Mouse (Mus musculus) brown adipose tissue, adult 24 weeks (tissue): ENCODE measurements at regions not wholly inside any gene's neighbourhood (a gene's known extent, or its start where the extent isn't known, plus 50 kb on each side); places are given as distances from the start of the nearest gene placed in this dataset.

Experiments used
- H3K27ac ChIP-seq: fragments of 200-500 bp; replicated peaks from 2 replicates; pipeline ENCODE4 v1.5.1; 2012; ENCODE audit warnings: low read depth, mild to moderate bottlenecking, low read length
- H3K4me1 ChIP-seq: fragments of 200-500 bp; 2 replicates; pipeline ENCODE4 v1.6.1; 2012; ENCODE audit warnings: low read length, mixed read lengths; ENCODE audit not compliant: control insufficient read depth, insufficient read depth, insufficient read length
- H3K4me3 ChIP-seq: fragments of 200-500 bp; 2 replicates; pipeline ENCODE4 v1.5.1; 2012; ENCODE audit warnings: low read depth, mild to moderate bottlenecking, low read length, moderate library complexity; ENCODE audit not compliant: insufficient read depth

DNA sequence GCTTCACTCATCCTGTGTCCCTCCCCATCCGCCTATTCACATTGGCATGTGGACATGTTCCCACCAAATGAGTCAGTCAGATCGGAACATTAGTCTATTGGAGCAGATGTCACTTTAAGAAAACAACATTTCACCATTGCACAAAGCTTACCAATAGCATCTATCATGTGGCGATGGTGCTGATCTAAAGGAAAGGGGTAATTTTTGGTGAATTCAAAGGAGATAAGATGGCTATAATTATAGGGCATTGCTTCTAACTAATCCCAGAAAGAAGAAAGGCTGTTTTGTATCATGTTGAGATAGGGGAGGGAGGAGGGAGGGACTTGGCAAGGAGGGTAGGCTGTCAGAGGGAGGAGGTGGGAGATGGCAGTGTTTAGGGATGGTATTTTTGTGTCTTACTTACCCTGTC, 132.1 kb upstream of the Atp1b1 start:
- H3K4me1 ChIP-seq: no peaks in the 10 kb centered on the region
- no peak overlapping the region for H3K27ac ChIP-seq
- H3K4me3 ChIP-seq: no peak overlapping the region

DNA sequence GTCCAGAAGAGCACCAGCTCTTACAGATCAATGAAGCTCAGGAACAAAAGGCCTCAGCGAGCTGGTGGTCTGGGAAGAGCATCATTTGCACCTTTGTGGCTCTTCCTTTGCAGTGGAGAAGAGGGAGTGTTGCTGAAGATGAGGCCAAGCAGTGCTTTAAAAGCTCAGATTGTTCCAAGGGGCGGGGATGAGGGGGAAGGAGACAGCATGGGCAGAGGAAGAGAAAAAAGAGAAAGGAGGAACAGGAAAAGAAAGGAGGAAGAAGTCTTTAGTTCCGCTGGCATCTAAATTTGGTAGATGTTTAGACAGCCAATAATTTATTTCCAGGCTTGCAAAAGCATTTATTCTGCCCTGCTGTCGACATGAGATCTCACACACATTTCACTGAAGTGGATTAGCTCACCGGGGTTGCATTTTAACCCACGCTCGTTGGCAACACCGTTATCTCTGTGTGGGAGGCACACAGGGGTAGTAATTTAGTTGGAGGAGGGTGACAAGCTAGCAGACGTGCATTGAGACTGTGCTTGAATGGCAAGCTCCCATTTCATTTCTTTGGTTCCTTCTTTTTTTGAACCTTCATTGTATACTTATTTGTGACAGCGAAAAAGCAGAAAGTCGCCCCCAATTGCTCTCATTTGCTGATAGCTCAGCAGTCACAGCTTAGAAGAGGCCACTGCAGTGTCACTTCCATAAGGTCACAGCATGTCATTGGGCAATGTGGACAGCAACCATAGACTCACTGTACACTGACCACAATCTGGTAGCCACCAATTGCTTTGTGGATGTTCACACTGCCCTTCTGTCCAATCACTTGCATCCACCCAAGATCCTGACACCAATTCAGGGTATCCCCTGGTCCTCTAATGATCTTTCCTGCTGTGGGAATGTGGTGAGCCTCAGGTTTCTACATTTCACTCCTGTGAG, 128.2 kb upstream of the Atp1b1 start:
- Histone ChIP-seq H3K4me3 (no peak overlapping the region), H3K27ac (peak overlapping the region; percentile 23; the same call in 1 of the 2 replicates), H3K4me1 (no peaks in the 10 kb centered on the region)

GRCm38 (mm10) chr1:164576856-164577489, 118.8 kb upstream of the Atp1b1 start:
- Histone ChIP-seq H3K4me3 (no peak overlapping the region), H3K27ac (no peak overlapping the region), H3K4me1 (no peaks in the 10 kb centered on the region)

GRCm38 (mm10) chr1:164573639-164574038, 115.5 kb upstream of the Atp1b1 start:
- no peaks in the 10 kb centered on the region for H3K4me1 ChIP-seq
- no peak overlapping the region for H3K27ac ChIP-seq

GRCm38 (mm10) chr1:164572183-164572582, 114.0 kb upstream of the Atp1b1 start:
- no peak overlapping the region for H3K27ac ChIP-seq
- no peaks in the 10 kb centered on the region for H3K4me1 ChIP-seq
- H3K4me3 ChIP-seq: no peak overlapping the region

More at GRCm38 (mm10) chr1:164573639-164574038, 115.5 kb upstream of the Atp1b1 start:
- no peak overlapping the region for H3K4me3 ChIP-seq

GRCm38 (mm10) chr1:164571496-164572078, 113.4 kb upstream of the Atp1b1 start:
- no peak overlapping the region for H3K4me3 ChIP-seq
- H3K4me1 ChIP-seq: no peaks in the 10 kb centered on the region
- no peak overlapping the region for H3K27ac ChIP-seq

DNA sequence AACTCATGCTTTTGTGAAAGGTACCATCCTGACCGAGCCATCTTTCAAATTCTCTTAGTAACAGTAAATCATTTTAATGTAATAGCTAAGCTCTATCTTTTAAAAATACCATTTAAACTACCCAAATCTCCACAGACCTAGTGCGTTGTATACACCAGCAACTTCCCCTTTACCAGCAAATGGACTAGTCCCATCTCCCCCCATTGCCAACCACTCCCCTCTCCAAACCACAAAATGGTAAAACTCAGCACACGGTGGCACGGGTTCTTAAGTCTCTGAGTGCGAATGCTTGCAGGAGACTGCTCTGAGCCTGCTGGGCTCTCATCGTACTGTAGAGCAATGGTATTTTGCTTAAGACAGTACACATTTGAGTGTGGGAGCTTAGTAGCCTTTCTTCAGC, 106.7 kb upstream of the Atp1b1 start:
- no peaks in the 10 kb centered on the region for H3K4me1 ChIP-seq
- H3K4me3 ChIP-seq: no peak overlapping the region
- H3K27ac ChIP-seq: no peak overlapping the region

GRCm38 (mm10) chr1:164559546-164560228, 101.5 kb upstream of the Atp1b1 start:
- no peak overlapping the region for H3K27ac ChIP-seq

GRCm38 (mm10) chr1:164552658-164553057, 94.5 kb upstream of the Atp1b1 start:
- H3K27ac ChIP-seq: no peak overlapping the region
- H3K4me1 ChIP-seq: peaks cover 2% of the 10 kb centered on the region; the same call in 1 of the 2 replicates
- H3K4me3 ChIP-seq: no peak overlapping the region

More at GRCm38 (mm10) chr1:164559546-164560228, 101.5 kb upstream of the Atp1b1 start:
- Histone ChIP-seq H3K4me1 (no peaks in the 10 kb centered on the region), H3K4me3 (no peak overlapping the region)

- Histone ChIP-seq H3K4me3 (no peak overlapping the region), H3K4me1 (peaks cover 2% of the 10 kb centered on the region; the same call in 1 of the 2 replicates), H3K27ac (no peak overlapping the region)
Observed at GRCm38 (mm10) chr1:164551019-164551418, 92.9 kb upstream of the Atp1b1 start.

- H3K4me1 ChIP-seq: peaks cover 2% of the 10 kb centered on the region; the same call in 1 of the 2 replicates
- no peak overlapping the region for H3K4me3 ChIP-seq
- no peak overlapping the region for H3K27ac ChIP-seq
Observed at GRCm38 (mm10) chr1:164550596-164550995, 92.4 kb upstream of the Atp1b1 start.

GRCm38 (mm10) chr1:164548071-164548470, 89.9 kb upstream of the Atp1b1 start:
- Histone ChIP-seq H3K4me3 (no peak overlapping the region), H3K27ac (no peak overlapping the region), H3K4me1 (peaks cover 2% of the 10 kb centered on the region; the same call in 1 of the 2 replicates)

DNA sequence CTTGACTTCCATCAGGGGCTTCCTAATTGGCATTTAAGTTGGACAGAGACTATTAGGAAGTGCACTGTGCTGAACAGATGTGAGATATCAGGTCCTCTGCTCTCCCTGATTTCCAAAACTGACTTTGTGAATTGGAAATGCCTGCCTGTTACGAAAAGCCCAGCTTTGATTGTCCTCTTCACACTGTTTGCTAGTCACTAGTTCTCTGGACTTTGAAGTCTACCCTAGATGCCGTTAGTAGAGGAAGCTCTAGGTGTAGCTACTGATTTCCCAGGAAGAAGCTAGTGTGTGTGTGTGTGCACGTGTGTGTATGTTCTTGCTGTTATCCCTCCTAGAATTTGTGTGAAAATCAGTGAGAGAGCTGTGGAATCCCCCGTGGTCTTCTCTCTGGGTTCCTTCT, 87.7 kb upstream of the Atp1b1 start:
- Histone ChIP-seq H3K4me3 (no peak overlapping the region), H3K27ac (no peak overlapping the region), H3K4me1 (peaks cover 2% of the 10 kb centered on the region; the same call in 1 of the 2 replicates)

- Histone ChIP-seq H3K4me1 (no peaks in the 10 kb centered on the region), H3K4me3 (no peak overlapping the region), H3K27ac (peak overlapping the region; percentile 50; the same call in 1 of the 2 replicates)
Observed at GRCm38 (mm10) chr1:164543045-164543803, 85.1 kb upstream of the Atp1b1 start.
